Mouse (Mus musculus): ENCODE measurements around the gene Fcho2.
"Not testable (repeated sequence)": the region's sequence is repeated elsewhere in the genome, so short reads cannot be mapped to it uniquely, and the experiment has no call there.

Gene Fcho2

GRCm38 (mm10) chr13:98815147-98815785, at the start of gene Fcho2:
Gene Fcho2 (minus strand): TSS chr13:98815449.
- DNase-seq, result peak; percentile 96

- DNase-seq, result no peak
Observed at GRCm38 (mm10) chr13:98855291-98855690, 40.0 kb upstream of the Fcho2 start.

- no peak for DNase-seq
Observed at GRCm38 (mm10) chr13:98845794-98846193, 30.5 kb upstream of the Fcho2 start.

- no peak for DNase-seq
Observed at GRCm38 (mm10) chr13:98836423-98837088, 21.3 kb upstream of the Fcho2 start.

GRCm38 (mm10) chr13:98835740-98836139, 20.5 kb upstream of the Fcho2 start:
- no peak for DNase-seq

- DNase-seq, result no peak
Observed at GRCm38 (mm10) chr13:98834723-98835122, 19.5 kb upstream of the Fcho2 start.

GRCm38 (mm10) chr13:98834199-98834598, 18.9 kb upstream of the Fcho2 start:
- DNase-seq, result no peak

GRCm38 (mm10) chr13:98832451-98833450, 17.5 kb upstream of the Fcho2 start:
- DNase-seq, result no peak

GRCm38 (mm10) chr13:98829026-98829425, 13.8 kb upstream of the Fcho2 start:
- not testable (repeated sequence) for DNase-seq

GRCm38 (mm10) chr13:98825574-98825973, 10.3 kb upstream of the Fcho2 start:
- DNase-seq, result no peak

GRCm38 (mm10) chr13:98819094-98819493, 3.8 kb upstream of the Fcho2 start:
- no peak for DNase-seq

- no peak for DNase-seq
Observed at GRCm38 (mm10) chr13:98818205-98818604, 3.0 kb upstream of the Fcho2 start.

- DNase-seq, result no peak
Observed at GRCm38 (mm10) chr13:98817766-98818165, 2.5 kb upstream of the Fcho2 start.

GRCm38 (mm10) chr13:98816981-98817660, 1.9 kb upstream of the Fcho2 start:
- not testable (repeated sequence) for DNase-seq

GRCm38 (mm10) chr13:98816571-98816970, 1.3 kb upstream of the Fcho2 start:
- DNase-seq, result no peak

GRCm38 (mm10) chr13:98814275-98815040, 791 bp downstream of the Fcho2 start:
- DNase-seq, result peak; percentile 61

- DNase-seq, result no peak
Observed at GRCm38 (mm10) chr13:98813596-98814274, 1.5 kb downstream of the Fcho2 start.

GRCm38 (mm10) chr13:98813167-98813566, 2.1 kb downstream of the Fcho2 start:
- no peak for DNase-seq

- DNase-seq, result no peak
Observed at GRCm38 (mm10) chr13:98812285-98812684, 3.0 kb downstream of the Fcho2 start.

- no peak for DNase-seq
Observed at GRCm38 (mm10) chr13:98810143-98810542, 5.1 kb downstream of the Fcho2 start.

GRCm38 (mm10) chr13:98809087-98809486, 6.2 kb downstream of the Fcho2 start:
- no peak for DNase-seq
